Mouse (Mus musculus) hindbrain, embryonic 12.5 days (tissue): Measurements from ENCODE around the gene Plcl2. TPM values are rescaled to one million over a fixed set of nuclear protein-coding genes. Genes with fewer than 3 reads are reported as not detected.
"Not testable (repeated sequence)": the region's sequence is repeated elsewhere in the genome, so short reads cannot be mapped to it uniquely, and the experiment has no call there.

Experiments used
- ATAC-seq: fragments of 200-750 bp; cut with Nextera tagmentation; 2 replicates; pipeline ENCODE4 v1.8.0; 2017; ENCODE audit warnings: moderate TSS enrichment; ENCODE audit not compliant: low FRiP score
- H3K27ac ChIP-seq: fragments of 300-500 bp; sonication (generic); 2 replicates; pipeline ENCODE4 v1.5.1; 2016; ENCODE audit warnings: mild to moderate bottlenecking
- H3K27me3 ChIP-seq: fragments of 300-500 bp; sonication (generic); 2 replicates; pipeline ENCODE4 v1.6.1; 2016; ENCODE audit warnings: mild to moderate bottlenecking
- H3K36me3 ChIP-seq: fragments of 300-500 bp; sonication (generic); 2 replicates; pipeline ENCODE4 v1.6.1; 2016; ENCODE audit warnings: mild to moderate bottlenecking
- H3K4me1 ChIP-seq: fragments of 300-500 bp; sonication (generic); 2 replicates; pipeline ENCODE4 v1.6.1; 2016
- H3K4me2 ChIP-seq: fragments of 300-500 bp; sonication (generic); replicated peaks from 2 replicates; pipeline ENCODE4 v1.6.1; 2016; ENCODE audit warnings: mild to moderate bottlenecking
- H3K4me3 ChIP-seq: fragments of 300-500 bp; sonication (generic); 2 replicates; pipeline ENCODE4 v1.5.1; 2016; ENCODE audit warnings: mild to moderate bottlenecking
- H3K9ac ChIP-seq: fragments of 300-500 bp; sonication (generic); 2 replicates; pipeline ENCODE4 v1.6.1; 2016; ENCODE audit warnings: mild to moderate bottlenecking, moderate library complexity
- H3K9me3 ChIP-seq: fragments of 300-500 bp; sonication (generic); replicated peaks from 2 replicates; pipeline ENCODE4 v1.6.1; 2016; ENCODE audit warnings: mild to moderate bottlenecking
- WGBS: fragments of 180-500 bp; shearing (Covaris S2); methylation state at CpG from one replicate; pipeline ENCODE4 v1.1.7; 2016; 5-methylcytosine and 5-hydroxymethylcytosine counted together
- polyA plus RNA-seq: library from polyadenylated mRNA; unstranded; fragments of >200 nt; fragmentation: Nextera tagmentation; extraction: Ambion mirVana; gene quantifications from 2 replicates; pipeline ENCODE4 v1.2.1, GENCODE M21; 2016

Plcl2 gene
- polyA plus RNA-seq, 1 experiment from 2014 or later = 9.2 TPM

DNA sequence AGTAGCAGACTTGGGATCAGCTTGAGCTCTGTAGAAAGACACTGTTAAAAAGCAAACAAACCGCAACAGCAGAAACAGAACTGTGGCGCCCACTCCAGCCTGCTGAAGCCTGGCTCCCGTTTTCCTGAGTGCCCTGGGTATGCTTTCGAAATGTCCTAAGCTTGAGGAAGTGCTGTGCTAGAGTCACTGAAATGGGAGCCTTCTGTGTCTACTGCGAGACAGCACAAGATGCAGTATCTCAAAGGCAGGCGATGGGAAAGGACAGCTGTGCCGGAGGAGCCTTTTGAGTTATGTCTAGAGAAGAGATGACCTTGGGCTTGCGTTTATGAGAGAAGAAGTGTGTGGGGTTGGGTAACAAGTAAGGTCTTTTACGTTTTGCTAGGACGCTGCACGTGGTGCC, 166.0 kb downstream of the Plcl2 start:
- Histone ChIP-seq H3K36me3 (no peaks in the 10 kb centered on the region), H3K9me3 (no peaks in the 10 kb centered on the region), H3K4me2 (no peak overlapping the region), H3K27me3 (no peaks in the 10 kb centered on the region), H3K4me1 (peaks cover 7% of the 10 kb centered on the region; the same call in 1 of the 2 replicates), H3K27ac (no peak overlapping the region), H3K9ac (no peak overlapping the region), H3K4me3 (no peak overlapping the region)
- 91% methylated on average over 11 of the region's 11 CpGs for WGBS
- no peak for ATAC-seq

DNA sequence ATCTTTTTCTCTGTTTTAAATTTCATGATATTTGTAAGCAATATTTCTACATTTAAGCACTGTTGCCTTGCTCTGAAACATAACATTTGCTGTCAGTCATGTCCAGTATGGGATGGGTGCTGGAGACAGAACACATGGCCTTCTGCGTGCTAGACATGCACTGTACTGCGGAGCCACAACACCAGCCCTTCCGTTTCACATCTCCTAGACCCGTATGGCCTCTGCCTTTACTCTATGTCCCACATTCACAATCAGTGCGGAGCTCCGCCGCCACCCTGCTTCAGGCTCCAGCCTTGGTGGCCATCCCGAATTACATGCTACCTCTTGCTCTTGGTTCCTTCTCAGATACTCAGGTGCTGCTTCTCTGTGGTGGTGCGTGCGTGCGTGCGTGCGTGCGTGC, 168.1 kb downstream of the Plcl2 start:
- H3K9ac ChIP-seq = no peak overlapping the region
- 93% methylated on average over 14 of the region's 14 CpGs for WGBS
- no peak overlapping the region for H3K4me2 ChIP-seq
- peaks cover 7% of the 10 kb centered on the region; the same call in 1 of the 2 replicates for H3K4me1 ChIP-seq
- H3K27ac ChIP-seq = no peak overlapping the region
- no peak overlapping the region for H3K4me3 ChIP-seq
- H3K36me3 ChIP-seq = no peaks in the 10 kb centered on the region
- no peak for ATAC-seq
- no peaks in the 10 kb centered on the region for H3K27me3 ChIP-seq
- no peaks in the 10 kb centered on the region for H3K9me3 ChIP-seq

- Histone ChIP-seq H3K9ac (no peak overlapping the region), H3K27me3 (no peaks in the 10 kb centered on the region), H3K36me3 (no peaks in the 10 kb centered on the region), H3K9me3 (no peaks in the 10 kb centered on the region), H3K4me3 (no peak overlapping the region), H3K4me2 (no peak overlapping the region), H3K27ac (no peak overlapping the region), H3K4me1 (peaks cover 7% of the 10 kb centered on the region; the same call in 1 of the 2 replicates)
- WGBS = 77% methylated on average over 10 of the region's 10 CpGs
- no peak for ATAC-seq
Measured at GRCm38 (mm10) chr17:50677978-50678712, 168.9 kb downstream of the Plcl2 start.

GRCm38 (mm10) chr17:50678748-50679147, 169.5 kb downstream of the Plcl2 start:
- Histone ChIP-seq H3K4me1 (peaks cover 7% of the 10 kb centered on the region; the same call in 1 of the 2 replicates), H3K9ac (no peak overlapping the region), H3K27me3 (no peaks in the 10 kb centered on the region), H3K4me3 (no peak overlapping the region), H3K36me3 (no peaks in the 10 kb centered on the region), H3K27ac (no peak overlapping the region), H3K4me2 (no peak overlapping the region), H3K9me3 (no peaks in the 10 kb centered on the region)
- WGBS = 60% methylated on average over 2 of the region's 2 CpGs
- ATAC-seq = no peak

- Histone ChIP-seq H3K9me3 (no peaks in the 10 kb centered on the region), H3K4me1 (peaks cover 7% of the 10 kb centered on the region; the same call in 1 of the 2 replicates), H3K4me2 (no peak overlapping the region), H3K9ac (no peak overlapping the region), H3K36me3 (no peaks in the 10 kb centered on the region), H3K4me3 (no peak overlapping the region), H3K27me3 (no peaks in the 10 kb centered on the region), H3K27ac (no peak overlapping the region)
- 90% methylated on average over 12 of the region's 12 CpGs for WGBS
- no peak for ATAC-seq
Measured at GRCm38 (mm10) chr17:50679613-50680534, 170.7 kb downstream of the Plcl2 start.

- Histone ChIP-seq H3K4me1 (peaks cover 7% of the 10 kb centered on the region; the same call in 1 of the 2 replicates), H3K9me3 (no peaks in the 10 kb centered on the region), H3K4me2 (no peak overlapping the region), H3K27me3 (no peaks in the 10 kb centered on the region), H3K4me3 (no peak overlapping the region), H3K36me3 (no peaks in the 10 kb centered on the region), H3K27ac (no peak overlapping the region), H3K9ac (no peak overlapping the region)
- WGBS = 62% methylated on average over 3 of the region's 3 CpGs
- no peak for ATAC-seq
Measured at GRCm38 (mm10) chr17:50682696-50683095, 173.5 kb downstream of the Plcl2 start.

GRCm38 (mm10) chr17:50684960-50685645, 175.9 kb downstream of the Plcl2 start:
- H3K9ac ChIP-seq = no peak overlapping the region
- H3K4me3 ChIP-seq = no peak overlapping the region
- peaks cover 5% of the 10 kb centered on the region; the same call in 1 of the 2 replicates for H3K36me3 ChIP-seq
- H3K27ac ChIP-seq = no peak overlapping the region
- no peaks in the 10 kb centered on the region for H3K27me3 ChIP-seq
- no peaks in the 10 kb centered on the region for H3K9me3 ChIP-seq
- ATAC-seq = no peak
- 66% methylated on average over 7 of the region's 7 CpGs for WGBS
- no peaks in the 10 kb centered on the region for H3K4me1 ChIP-seq
- H3K4me2 ChIP-seq = no peak overlapping the region

- 71% methylated on average over 10 of the region's 10 CpGs for WGBS
- Histone ChIP-seq H3K9ac (no peak overlapping the region), H3K36me3 (peaks cover 5% of the 10 kb centered on the region; the same call in 1 of the 2 replicates), H3K9me3 (no peaks in the 10 kb centered on the region), H3K4me2 (no peak overlapping the region), H3K4me3 (no peak overlapping the region), H3K4me1 (no peaks in the 10 kb centered on the region), H3K27me3 (no peaks in the 10 kb centered on the region), H3K27ac (no peak overlapping the region)
- ATAC-seq = no peak
Measured at GRCm38 (mm10) chr17:50687670-50688069, 178.5 kb downstream of the Plcl2 start.

DNA sequence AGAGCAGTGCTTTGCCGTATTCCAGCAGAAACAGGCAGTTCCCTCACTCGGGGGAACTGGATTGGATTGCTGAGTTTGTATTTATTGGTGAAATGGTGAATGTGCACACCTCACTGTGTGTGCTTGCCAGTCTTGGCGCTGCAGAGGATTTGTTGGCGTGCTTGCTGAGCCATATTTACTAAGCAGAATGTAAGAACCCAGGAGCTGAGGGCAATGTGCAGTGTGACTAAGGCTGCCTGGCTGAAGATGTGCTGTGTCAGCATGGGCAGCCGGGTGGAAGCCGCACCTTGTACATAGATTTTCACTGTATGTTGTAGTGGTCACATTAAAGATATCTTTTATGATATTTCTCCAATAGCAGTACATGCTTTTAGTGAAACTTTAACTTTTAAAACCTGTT, 178.9 kb downstream of the Plcl2 start:
- no peaks in the 10 kb centered on the region for H3K9me3 ChIP-seq
- WGBS = 85% methylated on average over 6 of the region's 6 CpGs

DNA sequence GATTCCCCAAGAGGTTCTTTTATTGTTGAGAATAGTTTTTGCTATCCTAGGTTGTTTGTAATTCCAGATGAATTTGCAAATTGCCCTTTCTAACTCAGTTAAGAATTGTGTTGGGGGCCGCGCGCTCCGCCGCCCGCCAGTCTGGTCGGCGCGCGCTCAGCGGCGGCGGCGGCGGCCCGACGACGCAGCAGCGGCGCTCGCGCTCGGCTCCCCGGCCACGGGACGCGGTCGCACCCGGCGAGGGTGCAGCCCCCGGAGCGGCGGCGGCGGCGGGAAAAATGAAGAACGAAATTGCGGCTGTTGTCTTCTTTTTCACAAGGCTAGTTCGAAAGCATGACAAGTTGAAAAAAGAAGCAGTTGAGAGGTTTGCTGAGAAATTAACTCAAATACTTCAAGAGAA, 189.2 kb downstream of the Plcl2 start:
- H3K36me3 ChIP-seq, H3K9ac ChIP-seq, H3K9me3 ChIP-seq, H3K27ac ChIP-seq, H3K4me1 ChIP-seq, H3K27me3 ChIP-seq, ATAC-seq: not testable (repeated sequence)
- Histone ChIP-seq H3K4me2 (peak overlapping the region; percentile 47), H3K4me3 (peak overlapping the region; percentile 19)
- 2% methylated on average over 39 of the region's 39 CpGs for WGBS

More for the DNA sequence above, 178.9 kb downstream of the Plcl2 start:
- no peak overlapping the region for H3K4me3 ChIP-seq
- no peak overlapping the region for H3K4me2 ChIP-seq
- H3K9ac ChIP-seq = no peak overlapping the region
- no peaks in the 10 kb centered on the region for H3K4me1 ChIP-seq
- ATAC-seq = no peak
- no peak overlapping the region for H3K27ac ChIP-seq
- H3K27me3 ChIP-seq = no peaks in the 10 kb centered on the region
- peaks cover 5% of the 10 kb centered on the region; the same call in 1 of the 2 replicates for H3K36me3 ChIP-seq

GRCm38 (mm10) chr17:50710497-50711222, 201.5 kb downstream of the Plcl2 start:
- H3K36me3 ChIP-seq = no peaks in the 10 kb centered on the region
- H3K4me1 ChIP-seq = no peaks in the 10 kb centered on the region
- peak; percentile 86 for ATAC-seq
- 57% methylated on average over 7 of the region's 7 CpGs for whole genome bisulfite sequencing
- no peak overlapping the region for H3K4me2 ChIP-seq
- no peak overlapping the region for H3K9ac ChIP-seq
- no peaks in the 10 kb centered on the region for H3K27me3 ChIP-seq
- H3K9me3 ChIP-seq = no peaks in the 10 kb centered on the region; the same call in 1 of the 2 replicates
- no peak overlapping the region for H3K27ac ChIP-seq
- H3K4me3 ChIP-seq = no peak overlapping the region
